Mouse (Mus musculus): ENCODE results near the gene Gm49322. TPM values are rescaled to one million over a fixed set of nuclear protein-coding genes. Genes with fewer than 3 reads are reported as not detected.
"Not testable (repeated sequence)": the region's sequence is repeated elsewhere in the genome, so short reads cannot be mapped to it uniquely, and the experiment has no call there.

The Gm49322 gene
- 1 to 10 TPM; 3.0 to 5.4 (median 3.7) TPM for total RNA-seq (2022)

GRCm38 (mm10) chr10:80605721-80606120 lies at the start of gene Gm49322:
Gm49322 (plus strand) TSS chr10:80606021.
- DNase-seq (ENCODE audit: low spot score in 2 of 2): not testable (repeated sequence)

DNA sequence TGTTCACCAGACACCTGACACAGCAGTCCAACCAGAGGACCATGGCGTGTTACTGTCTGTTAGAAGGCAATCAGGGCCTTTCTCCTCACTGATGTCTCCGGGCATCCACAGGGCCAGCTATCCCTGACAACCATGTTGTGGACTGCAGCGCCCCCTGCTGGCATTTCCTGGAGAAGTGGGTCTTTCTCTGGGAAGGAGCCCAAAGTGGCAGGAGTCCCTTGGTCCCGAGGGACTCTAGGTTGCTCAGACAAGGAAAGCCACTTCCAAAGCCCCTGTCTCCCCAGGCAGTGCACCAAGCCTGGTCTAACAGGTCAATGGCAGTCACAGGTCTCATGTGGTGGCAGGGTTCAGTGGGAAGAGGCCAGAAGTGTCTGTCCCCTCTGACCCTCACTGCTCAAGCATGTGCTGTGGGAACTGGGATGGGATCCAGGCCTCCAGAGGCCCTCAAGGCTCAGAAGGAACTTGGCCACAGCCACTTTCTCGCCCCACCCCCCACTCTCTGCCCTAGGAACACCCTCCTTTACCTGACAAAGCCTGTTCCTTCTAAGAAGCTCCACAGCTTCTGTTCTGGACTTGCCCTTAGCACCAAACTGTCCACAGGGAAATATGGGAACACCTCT lies 48.4 kb upstream of the Gm49322 start:
- peak in 1 of 2 experiments; percentile 73 for DNase-seq (ENCODE audit: low spot score in 2 of 2)

DNA sequence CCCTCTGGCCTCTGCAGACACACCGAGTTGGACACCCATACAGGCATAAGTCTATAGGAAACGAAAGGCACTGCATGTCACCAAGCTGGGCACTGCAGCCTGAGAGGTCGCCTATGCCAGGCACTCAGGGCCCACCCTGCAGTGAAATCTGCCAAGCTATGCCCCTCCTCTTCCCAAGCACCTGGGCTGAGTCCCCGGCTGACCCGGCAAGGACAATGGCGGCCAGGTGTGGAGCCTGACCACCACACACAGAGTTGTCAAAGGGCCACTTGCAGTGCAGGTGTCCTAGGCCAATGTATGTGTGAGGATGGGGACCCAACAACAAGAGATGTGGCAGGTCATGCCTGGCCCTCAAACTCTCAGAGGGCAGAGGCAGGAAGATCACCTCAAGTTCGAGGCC lies 46.4 kb upstream of the Gm49322 start:
- DNase-seq (ENCODE audit: low spot score in 2 of 2): no peak

GRCm38 (mm10) chr10:80560621-80561020 lies 45.2 kb upstream of the Gm49322 start:
- no peak for DNase-seq (ENCODE audit: low spot score in 2 of 2)

DNA sequence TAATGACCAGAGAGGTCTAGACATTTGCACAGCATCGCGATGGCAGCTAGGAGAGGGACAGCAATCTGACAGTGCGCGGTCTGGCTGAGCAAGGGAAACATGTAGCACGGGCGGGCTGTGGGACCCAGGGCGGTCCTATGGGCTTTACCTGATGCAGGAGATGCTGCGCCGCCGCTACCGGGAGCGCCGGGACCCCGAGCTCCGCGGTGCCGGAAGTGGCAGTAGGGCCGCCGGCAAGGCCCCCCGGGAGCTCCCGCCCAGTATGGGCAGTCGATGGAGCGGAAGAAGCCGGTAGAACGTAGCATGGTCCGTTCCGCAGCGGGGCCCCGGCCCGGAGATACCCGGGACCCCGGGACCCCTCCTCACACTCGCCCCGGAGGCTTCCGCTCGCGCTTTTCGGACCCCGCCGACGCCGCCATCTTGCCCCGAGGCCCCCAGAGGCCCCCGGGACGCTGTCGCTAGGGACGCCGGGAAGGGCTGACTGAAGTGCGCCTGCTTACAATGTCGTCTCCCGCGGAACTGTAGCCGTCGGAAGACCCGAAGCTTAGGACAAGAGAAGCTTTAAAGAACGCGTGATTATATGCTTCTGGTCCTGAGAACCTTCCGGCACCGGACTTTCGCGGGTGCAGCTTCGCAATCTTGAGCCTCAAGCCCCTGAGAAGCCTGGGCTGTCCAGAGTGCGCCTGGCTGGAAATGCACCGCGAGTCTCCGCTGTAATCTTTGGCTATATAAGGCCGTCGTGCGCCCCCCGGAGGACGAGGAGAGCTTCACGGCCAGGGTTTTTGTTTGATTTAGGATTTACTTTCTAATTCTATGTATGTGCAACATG lies 44.5 kb upstream of the Gm49322 start, which contains the start of gene Rexo1:
Gene Rexo1 (minus strand): TSS at position 445 of the 829 bp plus-strand sequence.
- DNase-seq (ENCODE audit: low spot score in 2 of 2): peak; percentile 88 to 95

DNA sequence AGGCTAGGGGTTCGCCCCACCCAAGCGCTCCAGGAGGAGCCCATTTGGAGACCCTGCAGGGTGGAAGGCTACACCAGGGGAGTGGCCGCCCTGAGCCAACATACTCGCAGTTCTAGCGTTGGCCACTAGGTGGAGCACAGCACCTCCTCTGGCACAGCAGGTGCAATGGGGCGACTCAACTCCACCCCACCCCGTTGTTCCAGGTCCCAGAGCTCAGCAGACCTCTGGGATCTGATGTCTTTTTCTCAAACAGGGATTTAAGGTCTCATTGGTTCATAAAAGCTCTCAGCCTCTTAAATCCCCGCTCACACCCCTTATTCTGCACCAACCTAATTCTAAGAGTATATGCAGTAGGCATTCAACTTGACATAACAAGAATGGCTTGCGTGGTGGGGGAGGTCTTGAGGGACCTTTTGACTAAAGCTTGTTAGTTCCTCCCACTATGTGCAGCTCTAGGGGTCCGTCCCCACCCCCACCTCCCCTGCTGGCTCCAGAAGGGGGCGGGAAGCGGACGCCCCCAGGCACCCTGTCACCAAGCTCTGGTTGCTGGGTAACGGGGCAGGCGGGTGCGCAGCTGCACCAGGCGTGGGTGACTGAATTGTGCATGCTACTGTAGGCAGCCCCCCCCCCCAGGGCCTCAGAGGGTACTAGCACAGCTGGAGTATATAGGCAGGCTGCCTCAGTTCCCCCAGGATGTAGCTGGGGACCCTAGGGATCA lies 39.3 kb upstream of the Gm49322 start:
- DNase-seq (ENCODE audit: low spot score in 2 of 2): peak in 1 of 2 experiments; percentile 90

GRCm38 (mm10) chr10:80568876-80569275 lies 36.9 kb upstream of the Gm49322 start:
- no peak for DNase-seq (ENCODE audit: low spot score in 2 of 2)

GRCm38 (mm10) chr10:80569664-80570066 lies 36.2 kb upstream of the Gm49322 start:
- DNase-seq (ENCODE audit: low spot score in 2 of 2): no peak

GRCm38 (mm10) chr10:80570419-80570818 lies 35.4 kb upstream of the Gm49322 start:
- DNase-seq (ENCODE audit: low spot score in 2 of 2): no peak

GRCm38 (mm10) chr10:80570871-80571836 lies 34.7 kb upstream of the Gm49322 start:
- DNase-seq (ENCODE audit: low spot score in 2 of 2): no peak

GRCm38 (mm10) chr10:80572477-80572876 lies 33.3 kb upstream of the Gm49322 start:
- DNase-seq (ENCODE audit: low spot score in 2 of 2): no peak

DNA sequence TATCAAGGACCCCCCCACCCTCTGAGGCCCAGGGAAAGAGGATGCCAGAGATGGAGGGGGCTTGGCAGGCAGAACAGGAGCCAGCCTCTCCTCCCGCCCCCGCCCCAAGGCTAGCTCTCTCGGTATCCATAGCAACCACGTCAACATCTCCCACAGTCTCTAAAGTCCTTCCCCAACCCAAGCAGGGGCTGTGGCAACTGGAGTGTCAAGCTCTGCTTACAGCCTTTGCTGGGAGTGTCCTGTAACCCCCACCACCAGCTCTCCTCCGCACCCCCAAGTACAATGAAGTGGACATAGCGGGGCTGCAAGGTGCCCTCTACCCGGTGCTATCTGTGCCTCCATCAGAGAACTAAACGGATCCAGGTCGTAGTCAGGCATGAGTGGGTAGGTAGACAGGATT lies 31.9 kb upstream of the Gm49322 start:
- no peak for DNase-seq (ENCODE audit: low spot score in 2 of 2)

- no peak for DNase-seq (ENCODE audit: low spot score in 2 of 2)
These were observed 30.9 kb upstream of the Gm49322 start for GRCm38 (mm10) chr10:80574896-80575295.

- no peak for DNase-seq (ENCODE audit: low spot score in 2 of 2)
These were observed 29.9 kb upstream of the Gm49322 start for GRCm38 (mm10) chr10:80575925-80576324.

GRCm38 (mm10) chr10:80576351-80577194 lies 29.2 kb upstream of the Gm49322 start:
- no peak for DNase-seq (ENCODE audit: low spot score in 2 of 2)

DNA sequence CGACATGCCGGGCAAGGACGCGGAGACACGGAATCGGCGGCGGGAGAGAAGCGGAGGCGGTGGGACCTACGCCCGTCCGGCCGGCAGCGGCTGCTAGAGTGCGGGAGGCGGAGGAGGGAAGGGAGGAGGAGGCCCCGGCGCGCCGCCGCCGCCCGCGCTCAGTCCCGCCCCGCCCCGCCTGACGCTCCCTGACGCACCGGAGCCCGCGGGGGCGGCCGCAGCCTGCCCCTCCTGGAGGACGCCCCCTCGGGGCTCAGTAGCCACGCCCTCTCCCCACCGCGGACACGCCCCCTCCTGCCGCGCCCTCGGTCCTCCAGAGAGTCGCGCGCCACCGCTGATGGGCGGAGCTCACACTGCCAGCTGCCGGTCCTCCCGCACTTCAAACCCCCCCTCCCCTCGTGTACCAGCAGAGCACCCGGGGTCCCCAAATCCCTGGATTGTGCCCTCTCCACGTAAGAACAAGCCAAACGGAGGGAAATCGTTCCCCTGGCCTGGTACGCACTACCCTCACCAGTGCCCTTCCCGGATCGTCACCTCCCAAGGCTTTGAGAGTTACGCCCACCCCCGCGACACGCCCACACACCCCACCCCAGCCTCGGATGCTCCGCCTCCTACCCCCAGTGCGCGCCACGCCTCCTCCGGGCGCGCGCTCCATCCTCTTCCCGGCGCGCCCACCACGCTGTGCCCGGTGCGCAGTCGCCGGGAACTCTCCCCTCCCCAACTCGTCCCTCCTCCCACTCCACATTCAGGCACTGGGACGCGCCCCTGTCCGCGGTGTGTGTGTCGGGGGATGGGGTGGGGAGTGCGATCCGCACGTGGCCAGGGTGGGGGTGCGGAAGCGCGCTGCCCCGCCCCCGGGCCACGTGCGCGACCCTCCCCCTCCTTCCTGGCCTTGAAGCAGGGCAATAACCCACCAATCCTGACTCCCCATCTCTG lies 28.4 kb upstream of the Gm49322 start, which contains the start of gene Klf16:
Gene Klf16 (minus strand): TSS at position 127 of the 936 bp plus-strand sequence.
- peak; percentile 94 to 95 for DNase-seq (ENCODE audit: low spot score in 2 of 2)

GRCm38 (mm10) chr10:80578131-80578750 lies 27.6 kb upstream of the Gm49322 start:
- DNase-seq (ENCODE audit: low spot score in 2 of 2): peak in 1 of 2 experiments; percentile 63

DNA sequence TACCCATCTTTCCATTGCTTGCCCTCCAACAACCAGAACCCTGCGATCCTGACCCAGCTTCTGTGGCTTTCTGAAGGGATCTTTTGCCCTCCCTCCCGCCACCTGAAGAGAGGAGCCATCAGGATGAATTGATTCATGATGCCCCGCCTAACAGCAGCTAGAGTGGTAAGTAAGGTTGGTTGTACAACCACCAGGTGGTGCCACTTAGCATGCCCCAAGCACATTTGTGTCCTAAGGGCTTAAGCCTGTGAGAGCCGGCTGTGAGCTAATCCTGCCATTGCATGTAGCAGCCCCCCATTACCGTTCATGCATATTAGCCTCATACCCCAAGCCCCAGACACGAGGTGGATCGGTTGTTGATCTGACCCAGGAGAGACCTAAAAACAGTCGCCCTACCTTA lies 26.9 kb upstream of the Gm49322 start:
- DNase-seq (ENCODE audit: low spot score in 2 of 2): no peak

Measured in layer of hippocampus, adult 8-10 months (tissue).